Mouse (Mus musculus): ENCODE measurements around the gene Cgnl1. TPM values are rescaled to one million over a fixed set of nuclear protein-coding genes. Genes with fewer than 3 reads are reported as not detected.

Gene Cgnl1
- polyA plus RNA-seq, 1 experiment from 2014 or later, result 48.8 TPM

GRCm38 (mm10) chr9:71776337-71776736 is 4.9 kb upstream of the Cgnl1 start:
- Histone ChIP-seq H3K4me3 (ENCODE audit: low read depth, low read length) (no peak overlapping the region), H3K4me1 (ENCODE audit: control insufficient read depth, insufficient read depth, low read length) (peaks cover 3% of the 10 kb centered on the region), H3K36me3 (ENCODE audit: control insufficient read depth, insufficient read depth, low read length) (no peaks in the 10 kb centered on the region), H3K27me3 (ENCODE audit: control insufficient read depth, insufficient read depth, low read length) (no peaks in the 10 kb centered on the region), H3K27ac (ENCODE audit: low read depth, low read length) (no peak overlapping the region), H3K4me2 (no peak overlapping the region), H3K9ac (ENCODE audit: low read depth, low read length) (no peak overlapping the region), H3K9me3 (replicated peaks; ENCODE audit: control insufficient read depth, low read length) (0 out of 2 replicates have a peak, but pooled peaks cover 5% of the 10 kb centered on the region)
- no peak for ATAC-seq (replicated peaks; ENCODE audit: insufficient number of reproducible peaks, low FRiP score, low TSS enrichment)
- 74% methylated on average over 3 of the region's 3 CpGs for WGBS (ENCODE audit: insufficient replicate concordance)

- ATAC-seq (replicated peaks; ENCODE audit: insufficient number of reproducible peaks, low FRiP score, low TSS enrichment), result no peak
- H3K36me3 ChIP-seq (ENCODE audit: control insufficient read depth, insufficient read depth, low read length), result no peaks in the 10 kb centered on the region
Observed at GRCm38 (mm10) chr9:71773563-71773962, 2.2 kb upstream of the Cgnl1 start.

GRCm38 (mm10) chr9:71772338-71772737 is 936 bp upstream of the Cgnl1 start:
- Histone ChIP-seq H3K9me3 (replicated peaks; ENCODE audit: control insufficient read depth, low read length) (0 out of 2 replicates have a peak, but pooled peaks cover 2% of the 10 kb centered on the region), H3K36me3 (ENCODE audit: control insufficient read depth, insufficient read depth, low read length) (no peaks in the 10 kb centered on the region), H3K4me2 (no peak overlapping the region), H3K27me3 (ENCODE audit: control insufficient read depth, insufficient read depth, low read length) (no peaks in the 10 kb centered on the region), H3K9ac (ENCODE audit: low read depth, low read length) (no peak overlapping the region), H3K27ac (ENCODE audit: low read depth, low read length) (no peak overlapping the region), H3K4me3 (ENCODE audit: low read depth, low read length) (no peak overlapping the region), H3K4me1 (ENCODE audit: control insufficient read depth, insufficient read depth, low read length) (peaks cover 12% of the 10 kb centered on the region)
- ATAC-seq (replicated peaks; ENCODE audit: insufficient number of reproducible peaks, low FRiP score, low TSS enrichment), result no peak
- WGBS (ENCODE audit: insufficient replicate concordance), result 74% methylated on average over 5 of the region's 5 CpGs

More at GRCm38 (mm10) chr9:71773563-71773962, 2.2 kb upstream of the Cgnl1 start:
- Histone ChIP-seq H3K27ac (ENCODE audit: low read depth, low read length) (no peak overlapping the region), H3K4me1 (ENCODE audit: control insufficient read depth, insufficient read depth, low read length) (peaks cover 8% of the 10 kb centered on the region), H3K27me3 (ENCODE audit: control insufficient read depth, insufficient read depth, low read length) (no peaks in the 10 kb centered on the region), H3K9me3 (replicated peaks; ENCODE audit: control insufficient read depth, low read length) (0 out of 2 replicates have a peak, but pooled peaks cover 5% of the 10 kb centered on the region), H3K4me2 (no peak overlapping the region), H3K9ac (ENCODE audit: low read depth, low read length) (no peak overlapping the region), H3K4me3 (ENCODE audit: low read depth, low read length) (no peak overlapping the region)
- 54% methylated on average over 9 of the region's 9 CpGs for WGBS (ENCODE audit: insufficient replicate concordance)

GRCm38 (mm10) chr9:71770484-71770883 is 918 bp downstream of the Cgnl1 start:
- Histone ChIP-seq H3K9ac (ENCODE audit: low read depth, low read length) (peak overlapping the region; percentile 86), H3K4me1 (ENCODE audit: control insufficient read depth, insufficient read depth, low read length) (peaks cover 18% of the 10 kb centered on the region), H3K4me3 (ENCODE audit: low read depth, low read length) (peak overlapping the region; percentile 80), H3K9me3 (replicated peaks; ENCODE audit: control insufficient read depth, low read length) (no peaks in the 10 kb centered on the region), H3K27ac (ENCODE audit: low read depth, low read length) (peak overlapping the region; percentile 70), H3K36me3 (ENCODE audit: control insufficient read depth, insufficient read depth, low read length) (no peaks in the 10 kb centered on the region), H3K27me3 (ENCODE audit: control insufficient read depth, insufficient read depth, low read length) (no peaks in the 10 kb centered on the region), H3K4me2 (peak overlapping the region; percentile 82)
- under 1% methylated on average over 10 of the region's 10 CpGs for WGBS (ENCODE audit: insufficient replicate concordance)
- ATAC-seq (replicated peaks; ENCODE audit: insufficient number of reproducible peaks, low FRiP score, low TSS enrichment), result no peak

GRCm38 (mm10) chr9:71769701-71770100 is 1.7 kb downstream of the Cgnl1 start:
- no peak overlapping the region for H3K27ac ChIP-seq (ENCODE audit: low read depth, low read length)
- no peaks in the 10 kb centered on the region for H3K27me3 ChIP-seq (ENCODE audit: control insufficient read depth, insufficient read depth, low read length)
- ATAC-seq (replicated peaks; ENCODE audit: insufficient number of reproducible peaks, low FRiP score, low TSS enrichment), result no peak
- no peaks in the 10 kb centered on the region for H3K36me3 ChIP-seq (ENCODE audit: control insufficient read depth, insufficient read depth, low read length)
- peak overlapping the region; percentile 86 for H3K9ac ChIP-seq (ENCODE audit: low read depth, low read length)
- 7% methylated on average over 9 of the region's 9 CpGs for WGBS (ENCODE audit: insufficient replicate concordance)
- peak overlapping the region; percentile 80 for H3K4me3 ChIP-seq (ENCODE audit: low read depth, low read length)
- no peaks in the 10 kb centered on the region for H3K9me3 ChIP-seq (replicated peaks; ENCODE audit: control insufficient read depth, low read length)
- H3K4me1 ChIP-seq (ENCODE audit: control insufficient read depth, insufficient read depth, low read length), result peaks cover 22% of the 10 kb centered on the region
- H3K4me2 ChIP-seq, result peak overlapping the region; percentile 82

GRCm38 (mm10) chr9:71768119-71768518 is 3.3 kb downstream of the Cgnl1 start:
- H3K4me1 ChIP-seq (ENCODE audit: control insufficient read depth, insufficient read depth, low read length), result peaks cover 33% of the 10 kb centered on the region
- WGBS (ENCODE audit: insufficient replicate concordance), result 82% methylated on average over 1 of the region's 1 CpGs
- no peak for ATAC-seq (replicated peaks; ENCODE audit: insufficient number of reproducible peaks, low FRiP score, low TSS enrichment)
- H3K36me3 ChIP-seq (ENCODE audit: control insufficient read depth, insufficient read depth, low read length), result no peaks in the 10 kb centered on the region
- H3K27ac ChIP-seq (ENCODE audit: low read depth, low read length), result peak overlapping the region; percentile 59
- H3K27me3 ChIP-seq (ENCODE audit: control insufficient read depth, insufficient read depth, low read length), result no peaks in the 10 kb centered on the region
- no peaks in the 10 kb centered on the region for H3K9me3 ChIP-seq (replicated peaks; ENCODE audit: control insufficient read depth, low read length)
- H3K4me2 ChIP-seq, result peak overlapping the region; percentile 82
- H3K9ac ChIP-seq (ENCODE audit: low read depth, low read length), result no peak overlapping the region
- peak overlapping the region; percentile 80; the same call in 1 of the 2 replicates for H3K4me3 ChIP-seq (ENCODE audit: low read depth, low read length)

GRCm38 (mm10) chr9:71766902-71767301 is 4.5 kb downstream of the Cgnl1 start:
- 51% methylated on average over 2 of the region's 2 CpGs for WGBS (ENCODE audit: insufficient replicate concordance)
- Histone ChIP-seq H3K4me2 (no peak overlapping the region), H3K9ac (ENCODE audit: low read depth, low read length) (no peak overlapping the region), H3K4me3 (ENCODE audit: low read depth, low read length) (no peak overlapping the region), H3K36me3 (ENCODE audit: control insufficient read depth, insufficient read depth, low read length) (peaks cover 2% of the 10 kb centered on the region; the same call in 1 of the 2 replicates), H3K4me1 (ENCODE audit: control insufficient read depth, insufficient read depth, low read length) (peaks cover 33% of the 10 kb centered on the region), H3K27me3 (ENCODE audit: control insufficient read depth, insufficient read depth, low read length) (no peaks in the 10 kb centered on the region), H3K27ac (ENCODE audit: low read depth, low read length) (no peak overlapping the region), H3K9me3 (replicated peaks; ENCODE audit: control insufficient read depth, low read length) (no peaks in the 10 kb centered on the region)
- ATAC-seq (replicated peaks; ENCODE audit: insufficient number of reproducible peaks, low FRiP score, low TSS enrichment), result no peak

GRCm38 (mm10) chr9:71766306-71766705 is 5.1 kb downstream of the Cgnl1 start:
- H3K4me3 ChIP-seq (ENCODE audit: low read depth, low read length), result no peak overlapping the region

GRCm38 (mm10) chr9:71764551-71764950 is 6.9 kb downstream of the Cgnl1 start:
- H3K4me1 ChIP-seq (ENCODE audit: control insufficient read depth, insufficient read depth, low read length), result peaks cover 48% of the 10 kb centered on the region
- H3K36me3 ChIP-seq (ENCODE audit: control insufficient read depth, insufficient read depth, low read length), result peaks cover 2% of the 10 kb centered on the region; the same call in 1 of the 2 replicates
- no peak overlapping the region for H3K27ac ChIP-seq (ENCODE audit: low read depth, low read length)
- no peak overlapping the region for H3K4me2 ChIP-seq
- H3K27me3 ChIP-seq (ENCODE audit: control insufficient read depth, insufficient read depth, low read length), result no peaks in the 10 kb centered on the region
- H3K9me3 ChIP-seq (replicated peaks; ENCODE audit: control insufficient read depth, low read length), result no peaks in the 10 kb centered on the region
- WGBS (ENCODE audit: insufficient replicate concordance), result 59% methylated on average over 11 of the region's 11 CpGs
- ATAC-seq (replicated peaks; ENCODE audit: insufficient number of reproducible peaks, low FRiP score, low TSS enrichment), result no peak
- H3K4me3 ChIP-seq (ENCODE audit: low read depth, low read length), result no peak overlapping the region
- H3K9ac ChIP-seq (ENCODE audit: low read depth, low read length), result no peak overlapping the region

More at GRCm38 (mm10) chr9:71766306-71766705, 5.1 kb downstream of the Cgnl1 start:
- peaks cover 33% of the 10 kb centered on the region for H3K4me1 ChIP-seq (ENCODE audit: control insufficient read depth, insufficient read depth, low read length)
- no peaks in the 10 kb centered on the region for H3K9me3 ChIP-seq (replicated peaks; ENCODE audit: control insufficient read depth, low read length)
- no peak overlapping the region for H3K9ac ChIP-seq (ENCODE audit: low read depth, low read length)
- no peaks in the 10 kb centered on the region for H3K27me3 ChIP-seq (ENCODE audit: control insufficient read depth, insufficient read depth, low read length)
- H3K4me2 ChIP-seq, result no peak overlapping the region
- no peak for ATAC-seq (replicated peaks; ENCODE audit: insufficient number of reproducible peaks, low FRiP score, low TSS enrichment)
- peaks cover 2% of the 10 kb centered on the region; the same call in 1 of the 2 replicates for H3K36me3 ChIP-seq (ENCODE audit: control insufficient read depth, insufficient read depth, low read length)
- WGBS (ENCODE audit: insufficient replicate concordance), result 78% methylated on average over 8 of the region's 8 CpGs
- H3K27ac ChIP-seq (ENCODE audit: low read depth, low read length), result no peak overlapping the region
